Mouse (Mus musculus): ENCODE data around the gene Tmx2. TPM values are rescaled to one million over a fixed set of nuclear protein-coding genes. Genes with fewer than 3 reads are reported as not detected.

The Tmx2 gene
- 2.7 and 4.2 TPM in 2 replicates for polyA plus RNA-seq (2012; ENCODE audit: low replicate concordance)

GRCm38 (mm10) chr2:84679016-84679415 lies at the start of gene Tmx2:
TSS of gene Tmx2 (minus strand) at chr2:84679140.

GRCm38 (mm10) chr2:84727172-84727858 lies 48.4 kb upstream of the Tmx2 start, which contains the start of gene Clp1:
TSS of gene Clp1 (minus strand) at chr2:84727350.

GRCm38 (mm10) chr2:84714811-84715561 lies 36.0 kb upstream of the Tmx2 start, which contains the start of gene Zdhhc5:
TSS of gene Zdhhc5 (minus strand) at chr2:84715180.

GRCm38 (mm10) chr2:84677968-84678880 lies 716 bp downstream of the Tmx2 start, which contains the start of the genes Gm28635 and Med19:
TSS of gene Gm28635 (minus strand) at chr2:84678041.
TSS of gene Med19 (plus strand) at chr2:84678402.

GRCm38 (mm10) chr2:84670569-84670933 lies 8.4 kb downstream of the Tmx2 start, which contains the start of gene Selenoh:
TSS of gene Selenoh (minus strand) at chr2:84670770.

GRCm38 (mm10) chr2:84658806-84659205 lies 20.1 kb downstream of the Tmx2 start, which contains the start of gene Btbd18:
TSS of gene Btbd18 (plus strand) at chr2:84659079.

GRCm38 (mm10) chr2:84650464-84651195 lies 28.3 kb downstream of the Tmx2 start, which contains the start of gene Ctnnd1:
TSS of gene Ctnnd1 (minus strand) at chr2:84650765.

Other genes starting within 250 kb of the Tmx2 start
- gene Tfpi, start 202.4 kb downstream of the Tmx2 start, polyA plus RNA-seq (2012; ENCODE audit: low replicate concordance) = 0.81 TPM in 1 of 2 replicates, not detected in the other
- 0.83 and 4.1 TPM in 2 replicates for gene Ctnnd1, start 28.4 kb downstream of the Tmx2 start, polyA plus RNA-seq (2012; ENCODE audit: low replicate concordance)
- gene Btbd18, start 20.1 kb downstream of the Tmx2 start, polyA plus RNA-seq (2012; ENCODE audit: low replicate concordance) = not detected in 2 replicates
- gene Selenoh, start 8.4 kb downstream of the Tmx2 start, polyA plus RNA-seq (2012; ENCODE audit: low replicate concordance) = 101 and 122 TPM in 2 replicates
- gene Gm28635, start 1.1 kb downstream of the Tmx2 start, polyA plus RNA-seq (2012; ENCODE audit: low replicate concordance) = not detected in 2 replicates
- gene Med19, start 738 bp downstream of the Tmx2 start, polyA plus RNA-seq (2012; ENCODE audit: low replicate concordance) = 23.7 and 36.7 TPM in 2 replicates
- gene Zdhhc5, start 36.0 kb upstream of the Tmx2 start, polyA plus RNA-seq (2012; ENCODE audit: low replicate concordance) = 22.7 and 68.7 TPM in 2 replicates
- 0.41 and 0.85 TPM in 2 replicates for gene Clp1, start 48.2 kb upstream of the Tmx2 start, polyA plus RNA-seq (2012; ENCODE audit: low replicate concordance)
- 191 and 216 TPM in 2 replicates for gene Ypel4, start 54.9 kb upstream of the Tmx2 start, polyA plus RNA-seq (2012; ENCODE audit: low replicate concordance)
- gene Gm19426, start 64.5 kb upstream of the Tmx2 start, polyA plus RNA-seq (2012; ENCODE audit: low replicate concordance) = not detected in 2 replicates
- 2.8 TPM in 1 of 2 replicates, not detected in the other for gene Serping1, start 96.3 kb upstream of the Tmx2 start, polyA plus RNA-seq (2012; ENCODE audit: low replicate concordance)
- gene Ube2l6, start 119.7 kb upstream of the Tmx2 start, polyA plus RNA-seq (2012; ENCODE audit: low replicate concordance) = 3.3 and 20.8 TPM in 2 replicates
- not detected in 2 replicates for gene Smtnl1, start 143.5 kb upstream of the Tmx2 start, polyA plus RNA-seq (2012; ENCODE audit: low replicate concordance)
- 2.3 and 7.3 TPM in 2 replicates for gene Timm10, start 147.9 kb upstream of the Tmx2 start, polyA plus RNA-seq (2012; ENCODE audit: low replicate concordance)
- 52.4 and 120 TPM in 2 replicates for gene Slc43a1, start 159.7 kb upstream of the Tmx2 start, polyA plus RNA-seq (2012; ENCODE audit: low replicate concordance)
- gene Rtn4rl2, start 207.6 kb upstream of the Tmx2 start, polyA plus RNA-seq (2012; ENCODE audit: low replicate concordance) = 3.3 and 4.7 TPM in 2 replicates